Mouse (Mus musculus) MEL (cell line): Measurements from ENCODE around the gene Pls3. TPM values are rescaled to one million over a fixed set of nuclear protein-coding genes. Genes with fewer than 3 reads are reported as not detected.
"Not testable (repeated sequence)": the region's sequence is repeated elsewhere in the genome, so short reads cannot be mapped to it uniquely, and the experiment has no call there.

Source experiments
- DNase-seq: peaks from one replicate; pipeline ENCODE4 v3.0.0; 2011; ENCODE audit warnings: low read depth, low spot score
- H3K27ac ChIP-seq: 2 replicates; pipeline ENCODE4 v1.5.1; 2012; ENCODE audit warnings: low read depth, mild to moderate bottlenecking, control low read depth, low read length, moderate library complexity; ENCODE audit not compliant: control insufficient read depth
- H3K27me3 ChIP-seq, 2 experiments: fragments of 150-350 bp in 1 of 2; sonication (generic) in 1 of 2; 2 replicates each; pipeline ENCODE4 v1.6.1; 2012; ENCODE audit warnings: low read length in 2 of 2, mild to moderate bottlenecking in 2 of 2, improper control_type of control experiment in 1 of 2, moderate library complexity in 1 of 2; ENCODE audit not compliant: insufficient read depth in 2 of 2, control insufficient read depth in 1 of 2
- H3K36me3 ChIP-seq, 2 experiments: 2 replicates each; pipeline ENCODE4 v1.6.1; 2012 to 2014; ENCODE audit warnings: low read length in 2 of 2, improper control_type of control experiment in 1 of 2, inconsistent platforms in 1 of 2, mild to moderate bottlenecking in 1 of 2; ENCODE audit not compliant: insufficient read depth in 2 of 2, control insufficient read depth in 1 of 2
- H3K4me1 ChIP-seq, 2 experiments: fragments of 150-350 bp in 1 of 2; sonication (generic) in 1 of 2; 2 replicates each; pipeline ENCODE4 v1.6.1; 2012; ENCODE audit warnings: low read length in 2 of 2, improper control_type of control experiment in 1 of 2, mild to moderate bottlenecking in 1 of 2; ENCODE audit not compliant: insufficient read depth in 2 of 2, control insufficient read depth in 1 of 2
- H3K4me3 ChIP-seq, 2 experiments: fragments of 150-350 bp in 1 of 2; sonication (generic) in 1 of 2; 2 replicates each; pipeline ENCODE4 v1.5.1; 2012; ENCODE audit warnings: low read depth in 2 of 2, low read length in 2 of 2, mild to moderate bottlenecking in 2 of 2, moderate library complexity in 2 of 2, control low read depth in 1 of 2, improper control_type of control experiment in 1 of 2; ENCODE audit not compliant: control insufficient read depth in 1 of 2, insufficient read depth in 1 of 2
- H3K79me2 ChIP-seq: 2 replicates; pipeline ENCODE4 v1.6.1; 2012; ENCODE audit warnings: mild to moderate bottlenecking, low read length, moderate library complexity; ENCODE audit not compliant: control insufficient read depth, poor library complexity, insufficient read depth
- H3K9ac ChIP-seq: 2 replicates; pipeline ENCODE4 v1.6.1; 2012; ENCODE audit warnings: low read depth, mild to moderate bottlenecking, control low read depth, low read length, moderate library complexity; ENCODE audit not compliant: control insufficient read depth, poor library complexity, severe bottlenecking
- H3K9me3 ChIP-seq: fragments of 150-350 bp; sonication (generic); replicated peaks from 2 replicates; pipeline ENCODE4 v1.6.1; 2012; ENCODE audit warnings: mild to moderate bottlenecking, low read length, improper control_type of control experiment, moderate library complexity; ENCODE audit not compliant: insufficient read depth
- CTCF ChIP-seq, 3 experiments: IDR thresholded peaks in 2 of 3; conservative IDR thresholded peaks in 1 of 3; 2 replicates each; pipeline ENCODE4 v1.5.1; 2011 to 2012; ENCODE audit warnings: low read length in 3 of 3, low read depth in 2 of 3, mild to moderate bottlenecking in 2 of 3, improper control_type of control experiment in 1 of 3, inconsistent platforms in 1 of 3, mixed read lengths in 1 of 3, moderate library complexity in 1 of 3; ENCODE audit not compliant: control insufficient read depth in 1 of 3, insufficient read depth in 1 of 3, poor library complexity in 1 of 3, severe bottlenecking in 1 of 3
- ELF1 ChIP-seq: IDR thresholded peaks from 2 replicates; pipeline ENCODE4 v1.6.1; 2014; ENCODE audit warnings: low read depth, mild to moderate bottlenecking, inconsistent platforms, low read length, improper control_type of control experiment, moderate library complexity
- GATA1 ChIP-seq: IDR thresholded peaks from 2 replicates; pipeline ENCODE4 v1.6.1; 2011; ENCODE audit warnings: low read depth, low read length, improper control_type of control experiment
- HCFC1 ChIP-seq: IDR thresholded peaks from 2 replicates; pipeline ENCODE4 v1.6.1; 2012; ENCODE audit warnings: low read depth, mild to moderate bottlenecking, inconsistent platforms, low read length, improper control_type of control experiment, moderate library complexity
- JUND ChIP-seq: IDR thresholded peaks from 2 replicates; pipeline ENCODE4 v1.6.1; 2011; ENCODE audit warnings: low read depth, mild to moderate bottlenecking, improper control_type of control experiment, low read length
- MAX ChIP-seq: IDR thresholded peaks from 2 replicates; pipeline ENCODE4 v1.6.1; 2011; ENCODE audit warnings: low read length, improper control_type of control experiment
- MXI1 ChIP-seq: IDR thresholded peaks from 2 replicates; pipeline ENCODE4 v1.6.1; 2011; ENCODE audit warnings: mild to moderate bottlenecking, low read depth, low read length, improper control_type of control experiment
- MYB ChIP-seq: IDR thresholded peaks from 2 replicates; pipeline ENCODE4 v1.6.1; 2011; ENCODE audit warnings: mild to moderate bottlenecking, low read depth, low read length, improper control_type of control experiment
- NELFE ChIP-seq: IDR thresholded peaks from 2 replicates; pipeline ENCODE4 v1.6.1; 2011; ENCODE audit warnings: low read depth, low read length, improper control_type of control experiment
- POLR2A ChIP-seq, 2 experiments: IDR thresholded peaks; 2 replicates each; pipeline ENCODE4 v1.6.1; 2011 to 2012; ENCODE audit warnings: low read length in 2 of 2, mild to moderate bottlenecking in 2 of 2, control low read depth in 1 of 2, improper control_type of control experiment in 1 of 2, low read depth in 1 of 2, moderate library complexity in 1 of 2; ENCODE audit not compliant: control insufficient read depth in 1 of 2, insufficient read depth in 1 of 2, poor library complexity in 1 of 2
- POLR2AphosphoS2 ChIP-seq: IDR thresholded peaks from 2 replicates; pipeline ENCODE4 v1.6.1; 2011; ENCODE audit warnings: low read length, improper control_type of control experiment
- SIN3A ChIP-seq: IDR thresholded peaks from 2 replicates; pipeline ENCODE4 v1.6.1; 2012; ENCODE audit warnings: low read length, improper control_type of control experiment, inconsistent platforms
- TBP ChIP-seq: IDR thresholded peaks from 2 replicates; pipeline ENCODE4 v1.8.0; 2011; ENCODE audit warnings: low read depth, low read length, improper control_type of control experiment
- UBTF ChIP-seq: IDR thresholded peaks from 2 replicates; pipeline ENCODE4 v1.6.1; 2012; ENCODE audit warnings: low read depth, mild to moderate bottlenecking, inconsistent platforms, low read length, improper control_type of control experiment, moderate library complexity, borderline replicate concordance; ENCODE audit not compliant: insufficient read depth
- USF1 ChIP-seq: IDR thresholded peaks from 2 replicates; pipeline ENCODE4 v1.6.1; 2014; ENCODE audit warnings: low read depth, mild to moderate bottlenecking, inconsistent platforms, low read length, improper control_type of control experiment, moderate library complexity
- ZKSCAN1 ChIP-seq: IDR thresholded peaks from 2 replicates; pipeline ENCODE4 v1.6.1; 2012; ENCODE audit warnings: low read depth, mild to moderate bottlenecking, inconsistent platforms, low read length, improper control_type of control experiment, moderate library complexity
- ZMIZ1 ChIP-seq: IDR thresholded peaks from 2 replicates; pipeline ENCODE4 v1.6.1; 2012; ENCODE audit warnings: low read depth, mild to moderate bottlenecking, inconsistent platforms, low read length, improper control_type of control experiment, moderate library complexity
- ZNF384 ChIP-seq: IDR thresholded peaks from 2 replicates; pipeline ENCODE4 v1.6.1; 2012; ENCODE audit warnings: low read depth, mild to moderate bottlenecking, inconsistent platforms, low read length, improper control_type of control experiment
- polyA plus RNA-seq, 2 experiments: library from polyadenylated mRNA; stranded (reverse) in 1 of 2; unstranded in 1 of 2; fragments of >175 nt in 1 of 2; fragments of >200 nt in 1 of 2; gene quantifications; 2 replicates each; pipeline versions ENCODE4 v1.2.1 to v1.2.4; 2012; ENCODE audit warnings: low replicate concordance in 2 of 2, low read depth in 1 of 2; ENCODE audit not compliant: insufficient read length in 2 of 2, insufficient read depth in 1 of 2, missing spikeins in 1 of 2
- total RNA-seq: library from RNA; depleted of rRNA; stranded (reverse); fragments of 300-350 nt; gene quantifications from 2 replicates; pipeline ENCODE4 v1.2.3, GENCODE M21; 2012

Gene Pls3
- total and polyA plus RNA-seq, 3 experiments: 1.7 to 4.3 TPM; not detected in 1

GRCm38 (mm10) chrX:75764794-75765328, 110.1 kb downstream of the Pls3 start:
- H3K79me2 ChIP-seq: peaks cover 10% of the 10 kb centered on the region
- H3K9me3 ChIP-seq: no peaks in the 10 kb centered on the region
- H3K27ac ChIP-seq: 0 out of 2 replicates have a peak overlapping the region, but pooled peaks have one; percentile 92
- H3K4me3 ChIP-seq: peak overlapping the region; percentile 69 to 82
- H3K27me3 ChIP-seq: no peaks in the 10 kb centered on the region
- DNase-seq: no peak
- peaks cover 0 to 7% of the 10 kb centered on the region in 2 experiments; a peak in 2 of 4 replicates for H3K36me3 ChIP-seq
- no peaks in the 10 kb centered on the region for H3K4me1 ChIP-seq
- peak overlapping the region; percentile 80 for H3K9ac ChIP-seq
- TF ChIP-seq POLR2A (IDR thresholded peaks at IDR 0.05; ENCODE audit: control insufficient read depth in 1 of 2, insufficient read depth in 1 of 2, low read depth in 1 of 2, low read length in 2 of 2, poor library complexity in 1 of 2): peak in 1 of 2 experiments; percentile 40; a peak in 2 of 4 replicates
- TF ChIP-seq TBP: 0 out of 2 replicates have a peak, but pooled peaks have one; percentile 2
- no peak for TF ChIP-seq ZKSCAN1

GRCm38 (mm10) chrX:75764135-75764793, 110.7 kb downstream of the Pls3 start:
- DNase-seq: peak; percentile 80
- Histone ChIP-seq H3K9me3 (no peaks in the 10 kb centered on the region), H3K4me3 (peak overlapping the region; percentile 69 to 82), H3K9ac (peak overlapping the region; percentile 80), H3K79me2 (peaks cover 10% of the 10 kb centered on the region), H3K27ac (peak overlapping the region; percentile 92), H3K27me3 (no peaks in the 10 kb centered on the region), H3K4me1 (no peaks in the 10 kb centered on the region), H3K36me3 (peaks cover 0 to 7% of the 10 kb centered on the region in 2 experiments; a peak in 2 of 4 replicates)
- peak; percentile 39; the same call in 1 of the 2 replicates for TF ChIP-seq MAX
- TF ChIP-seq GATA1: no peak
- TF ChIP-seq MYB: no peak
- TF ChIP-seq ZNF384: no peak
- TF ChIP-seq UBTF: no peak
- peak; percentile 52; the same call in 1 of the 2 replicates for TF ChIP-seq SIN3A
- peak; percentile 72 for TF ChIP-seq NELFE
- no peak for TF ChIP-seq JUND
- peak in 1 of 3 experiments; percentile 4; a peak in 1 of 6 replicates for TF ChIP-seq CTCF (IDR thresholded peaks at IDR 0.05 in 2 of 3, conservative IDR thresholded peaks at IDR 0.05 in 1 of 3; ENCODE audit: control insufficient read depth in 1 of 3, insufficient read depth in 1 of 3, low read depth in 2 of 3, low read length in 3 of 3, poor library complexity in 1 of 3, severe bottlenecking in 1 of 3)
- peak; percentile 81; the same call in 1 of the 2 replicates for TF ChIP-seq TBP
- peak; percentile 36 for TF ChIP-seq HCFC1
- peak; percentile 84 for TF ChIP-seq USF1
- peak; percentile 34; the same call in 1 of the 2 replicates for TF ChIP-seq ZMIZ1
- TF ChIP-seq MXI1: peak; percentile 15; the same call in 1 of the 2 replicates
- no peak for TF ChIP-seq ELF1
- 0 out of 2 replicates have a peak, but pooled peaks have one; percentile 52 for TF ChIP-seq POLR2AphosphoS2
- TF ChIP-seq POLR2A (IDR thresholded peaks at IDR 0.05; ENCODE audit: control insufficient read depth in 1 of 2, insufficient read depth in 1 of 2, low read depth in 1 of 2, low read length in 2 of 2, poor library complexity in 1 of 2): peak; percentile 41 to 86; a peak in 2 of 4 replicates

GRCm38 (mm10) chrX:75759461-75759860, 115.5 kb downstream of the Pls3 start:
- H3K9me3 ChIP-seq, H3K4me3 ChIP-seq, H3K27me3 ChIP-seq, H3K79me2 ChIP-seq, H3K27ac ChIP-seq, DNase-seq, H3K36me3 ChIP-seq, H3K4me1 ChIP-seq, H3K9ac ChIP-seq: not testable (repeated sequence)

- H3K9me3 ChIP-seq, H3K36me3 ChIP-seq, H3K79me2 ChIP-seq, H3K4me1 ChIP-seq, DNase-seq, H3K27ac ChIP-seq, H3K4me3 ChIP-seq, H3K27me3 ChIP-seq, H3K9ac ChIP-seq: not testable (repeated sequence)
Observed at GRCm38 (mm10) chrX:75759036-75759435, 115.9 kb downstream of the Pls3 start.
